Mouse (Mus musculus): ENCODE data around the gene Plk4. TPM values are rescaled to one million over a fixed set of nuclear protein-coding genes. Genes with fewer than 3 reads are reported as not detected.
"Not testable (repeated sequence)": the region's sequence is repeated elsewhere in the genome, so short reads cannot be mapped to it uniquely, and the experiment has no call there.

The Plk4 gene
- 64.1 and 70.6 TPM in 2 replicates for polyA plus RNA-seq (2016; fragmentation: Nextera tagmentation; extraction: Ambion mirVana)

DNA sequence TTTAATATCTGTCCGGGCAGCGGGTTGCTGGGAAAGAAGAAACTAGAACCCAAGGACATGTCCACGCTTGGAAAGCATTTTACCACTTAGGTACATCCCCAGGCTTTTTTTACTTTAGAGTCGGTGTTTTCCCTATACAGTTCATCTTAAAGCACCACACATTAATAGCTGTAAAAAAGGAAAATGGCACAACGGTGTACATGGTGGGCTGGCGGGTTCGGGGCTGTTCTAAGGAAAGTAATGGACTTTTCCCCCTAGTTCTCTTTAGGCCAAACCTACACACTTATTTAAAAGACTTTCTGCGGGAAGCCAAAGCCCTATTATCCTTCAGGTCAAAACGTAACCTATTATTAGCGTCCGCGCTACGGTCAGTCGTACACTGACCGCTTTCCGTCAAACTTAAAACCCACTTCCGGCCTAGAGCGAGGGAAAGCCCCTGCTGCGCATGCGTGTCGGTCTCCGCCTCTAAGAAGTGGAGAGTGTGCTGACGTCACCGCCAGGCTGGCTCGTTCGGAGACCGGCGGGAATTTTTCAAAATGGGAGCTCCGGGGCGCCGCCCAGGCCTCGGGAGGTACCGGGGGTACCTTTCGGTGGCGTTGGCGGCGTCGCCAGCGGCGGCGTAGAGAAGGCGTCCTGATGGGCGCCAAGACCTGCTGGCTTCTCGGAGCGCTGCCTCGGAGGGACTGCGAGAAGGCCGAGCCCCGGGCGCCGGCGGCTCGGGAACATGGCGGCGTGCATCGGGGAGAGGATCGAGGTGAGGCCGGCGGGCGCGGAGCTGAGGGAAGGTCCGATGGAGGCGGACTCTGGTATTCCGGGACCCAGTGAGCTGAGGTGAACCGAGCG is at the start of gene Plk4:
Gene Plk4 (plus strand): TSS at position 490 of the 843 bp plus-strand sequence.
- Histone ChIP-seq H3K4me2 (replicated peaks) (peak within 1 kb of the TSS; percentile 87), H3K27ac (peak within 1 kb of the TSS; percentile 80), H3K9me3 (no peaks in the 10 kb centered on the region), H3K9ac (peak within 1 kb of the TSS; percentile 82), H3K4me3 (peak within 1 kb of the TSS; percentile 87), H3K27me3 (no peaks in the 10 kb centered on the region), H3K4me1 (peaks cover 9% of the 10 kb centered on the region), H3K36me3 (peaks cover 10% of the 10 kb centered on the region; the same call in 1 of the 2 replicates)
- 2% methylated on average over 64 of the region's 66 CpGs for WGBS
- ATAC-seq (ENCODE audit: insufficient number of reproducible peaks, insufficient read depth, low FRiP score, low TSS enrichment) = peak; percentile 96

DNA sequence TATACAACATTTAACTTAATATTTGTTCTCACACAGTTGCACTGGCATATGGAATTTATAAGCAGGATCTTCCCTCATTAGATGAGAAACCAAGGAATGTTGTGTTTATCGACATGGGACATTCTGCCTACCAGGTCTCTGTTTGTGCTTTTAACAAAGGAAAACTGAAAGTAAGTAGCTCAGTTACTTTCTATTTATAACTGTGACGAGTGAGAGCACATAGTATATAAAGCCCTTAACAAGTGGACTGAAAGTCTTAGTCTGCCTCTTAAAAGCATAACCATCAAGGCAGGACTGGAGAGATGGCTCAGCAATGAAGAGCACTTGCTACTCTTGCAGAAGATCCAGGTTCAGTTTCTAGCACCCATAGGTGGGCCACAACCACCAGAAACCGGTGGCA is 39.1 kb upstream of the Plk4 start:
- WGBS = 85% methylated on average over 3 of the region's 3 CpGs
- H3K4me2 ChIP-seq (replicated peaks) = no peak overlapping the region
- H3K36me3 ChIP-seq = no peaks in the 10 kb centered on the region
- no peak overlapping the region for H3K27ac ChIP-seq
- no peaks in the 10 kb centered on the region for H3K4me1 ChIP-seq
- no peak for ATAC-seq (ENCODE audit: insufficient number of reproducible peaks, insufficient read depth, low FRiP score, low TSS enrichment)
- H3K27me3 ChIP-seq = no peaks in the 10 kb centered on the region
- H3K4me3 ChIP-seq = no peak overlapping the region
- H3K9ac ChIP-seq = no peak overlapping the region
- no peaks in the 10 kb centered on the region for H3K9me3 ChIP-seq

- Histone ChIP-seq H3K9me3 (no peaks in the 10 kb centered on the region), H3K27ac (no peak overlapping the region), H3K9ac (no peak overlapping the region), H3K4me3 (no peak overlapping the region), H3K4me2 (replicated peaks) (no peak overlapping the region), H3K4me1 (no peaks in the 10 kb centered on the region), H3K36me3 (no peaks in the 10 kb centered on the region), H3K27me3 (no peaks in the 10 kb centered on the region)
- WGBS = 84% methylated on average over 2 of the region's 2 CpGs
- ATAC-seq (ENCODE audit: insufficient number of reproducible peaks, insufficient read depth, low FRiP score, low TSS enrichment) = no peak
Measured at GRCm38 (mm10) chr3:40761312-40761711, 38.5 kb upstream of the Plk4 start.

- 94% methylated on average over 2 of the region's 2 CpGs for WGBS
- ATAC-seq (ENCODE audit: insufficient number of reproducible peaks, insufficient read depth, low FRiP score, low TSS enrichment) = no peak
- Histone ChIP-seq H3K27ac (no peak overlapping the region), H3K36me3 (no peaks in the 10 kb centered on the region), H3K27me3 (no peaks in the 10 kb centered on the region), H3K4me2 (replicated peaks) (no peak overlapping the region), H3K4me3 (no peak overlapping the region), H3K9ac (no peak overlapping the region), H3K4me1 (no peaks in the 10 kb centered on the region), H3K9me3 (no peaks in the 10 kb centered on the region)
Measured at GRCm38 (mm10) chr3:40793783-40794182, 6.0 kb upstream of the Plk4 start.

- peaks cover 10% of the 10 kb centered on the region; the same call in 1 of the 2 replicates for H3K36me3 ChIP-seq
- no peaks in the 10 kb centered on the region for H3K27me3 ChIP-seq
- H3K9me3 ChIP-seq = no peaks in the 10 kb centered on the region
- ATAC-seq (ENCODE audit: insufficient number of reproducible peaks, insufficient read depth, low FRiP score, low TSS enrichment) = no peak
- H3K4me2 ChIP-seq (replicated peaks) = no peak overlapping the region
- WGBS = 78% methylated on average over 1 of the region's 1 CpGs
- peaks cover 9% of the 10 kb centered on the region for H3K4me1 ChIP-seq
- no peak overlapping the region for H3K9ac ChIP-seq
- H3K27ac ChIP-seq = no peak overlapping the region
- H3K4me3 ChIP-seq = no peak overlapping the region
Measured at GRCm38 (mm10) chr3:40798054-40798453, 1.8 kb upstream of the Plk4 start.

- Histone ChIP-seq H3K27ac (no peak overlapping the region), H3K9me3 (no peaks in the 10 kb centered on the region), H3K4me2 (replicated peaks) (no peak overlapping the region), H3K36me3 (peaks cover 10% of the 10 kb centered on the region; the same call in 1 of the 2 replicates), H3K4me1 (peaks cover 9% of the 10 kb centered on the region), H3K4me3 (no peak overlapping the region), H3K27me3 (no peaks in the 10 kb centered on the region), H3K9ac (no peak overlapping the region)
- 40% methylated on average over 7 of the region's 7 CpGs for WGBS
- no peak for ATAC-seq (ENCODE audit: insufficient number of reproducible peaks, insufficient read depth, low FRiP score, low TSS enrichment)
Measured at GRCm38 (mm10) chr3:40798500-40798899, 1.3 kb upstream of the Plk4 start.

- H3K27me3 ChIP-seq = no peaks in the 10 kb centered on the region
- H3K27ac ChIP-seq = peak overlapping the region; percentile 80; the same call in 1 of the 2 replicates
- peak overlapping the region; percentile 87 for H3K4me3 ChIP-seq
- peaks cover 16% of the 10 kb centered on the region for H3K36me3 ChIP-seq
- H3K9me3 ChIP-seq = no peaks in the 10 kb centered on the region
- H3K4me1 ChIP-seq = peaks cover 9% of the 10 kb centered on the region
- ATAC-seq (ENCODE audit: insufficient number of reproducible peaks, insufficient read depth, low FRiP score, low TSS enrichment) = peak; percentile 89
- 0% methylated on average over 37 of the region's 37 CpGs for WGBS
- peak overlapping the region; percentile 87 for H3K4me2 ChIP-seq (replicated peaks)
- H3K9ac ChIP-seq = peak overlapping the region; percentile 82
Measured at GRCm38 (mm10) chr3:40800373-40800823, 579 bp downstream of the Plk4 start.

DNA sequence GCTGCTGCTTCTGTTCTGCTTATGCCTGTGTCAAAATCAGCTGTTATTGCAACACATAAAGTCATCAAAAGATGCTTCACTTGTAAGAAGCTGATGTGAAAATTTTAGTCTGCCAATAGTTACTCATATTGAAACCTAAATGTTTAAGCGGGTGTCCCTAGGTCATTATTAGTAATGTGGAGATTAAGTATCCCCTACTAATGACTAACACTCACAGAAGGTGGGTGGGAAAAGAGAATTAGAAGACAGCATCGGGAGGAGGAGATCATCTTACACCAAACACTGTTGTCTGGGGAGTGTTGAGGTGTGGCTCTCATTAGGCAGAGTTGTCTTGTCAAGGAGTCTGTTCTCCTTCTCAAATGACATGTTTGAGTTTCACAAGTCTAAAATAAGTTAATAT is 7.1 kb downstream of the Plk4 start:
- H3K27ac ChIP-seq = no peak overlapping the region
- no peaks in the 10 kb centered on the region for H3K9me3 ChIP-seq
- H3K4me1 ChIP-seq = 0 out of 2 replicates have a peak, but pooled peaks cover 4% of the 10 kb centered on the region
- 53% methylated on average over 2 of the region's 2 CpGs for WGBS
- H3K4me3 ChIP-seq = no peak overlapping the region
- H3K27me3 ChIP-seq = no peaks in the 10 kb centered on the region
- no peak for ATAC-seq (ENCODE audit: insufficient number of reproducible peaks, insufficient read depth, low FRiP score, low TSS enrichment)
- no peak overlapping the region for H3K9ac ChIP-seq
- H3K4me2 ChIP-seq (replicated peaks) = no peak overlapping the region
- peaks cover 39% of the 10 kb centered on the region for H3K36me3 ChIP-seq

DNA sequence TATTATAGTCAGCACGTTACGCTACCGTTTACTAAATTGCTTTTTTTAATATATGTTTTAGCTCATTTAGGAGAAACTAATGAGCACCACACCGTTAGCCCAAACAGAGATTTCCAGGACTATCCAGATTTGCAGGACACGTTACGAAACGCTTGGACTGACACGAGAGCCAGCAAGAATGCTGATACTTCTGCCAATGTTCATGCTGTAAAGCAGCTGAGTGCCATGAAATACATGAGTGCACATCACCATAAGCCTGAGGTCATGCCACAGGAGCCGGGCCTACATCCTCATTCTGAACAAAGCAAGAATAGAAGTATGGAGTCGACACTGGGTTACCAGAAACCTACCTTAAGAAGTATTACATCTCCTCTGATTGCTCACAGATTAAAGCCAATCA is 8.9 kb downstream of the Plk4 start:
- no peak for ATAC-seq (ENCODE audit: insufficient number of reproducible peaks, insufficient read depth, low FRiP score, low TSS enrichment)
- H3K4me3 ChIP-seq = no peak overlapping the region
- WGBS = 93% methylated on average over 10 of the region's 10 CpGs

GRCm38 (mm10) chr3:40809894-40810293 is 10.1 kb downstream of the Plk4 start:
- no peak overlapping the region for H3K4me2 ChIP-seq (replicated peaks)
- H3K4me1 ChIP-seq = 0 out of 2 replicates have a peak, but pooled peaks cover 4% of the 10 kb centered on the region
- H3K9ac ChIP-seq = no peak overlapping the region
- peaks cover 53% of the 10 kb centered on the region for H3K36me3 ChIP-seq
- H3K27ac ChIP-seq = no peak overlapping the region
- no peak overlapping the region for H3K4me3 ChIP-seq
- 86% methylated on average over 2 of the region's 2 CpGs for WGBS
- H3K27me3 ChIP-seq = no peaks in the 10 kb centered on the region
- H3K9me3 ChIP-seq = no peaks in the 10 kb centered on the region
- ATAC-seq (ENCODE audit: insufficient number of reproducible peaks, insufficient read depth, low FRiP score, low TSS enrichment) = no peak

More for the DNA sequence above, 8.9 kb downstream of the Plk4 start:
- Histone ChIP-seq H3K9me3 (no peaks in the 10 kb centered on the region), H3K9ac (no peak overlapping the region), H3K36me3 (peaks cover 44% of the 10 kb centered on the region), H3K27me3 (no peaks in the 10 kb centered on the region), H3K27ac (no peak overlapping the region), H3K4me1 (0 out of 2 replicates have a peak, but pooled peaks cover 4% of the 10 kb centered on the region), H3K4me2 (replicated peaks) (no peak overlapping the region)

- H3K27me3 ChIP-seq = no peaks in the 10 kb centered on the region
- H3K9ac ChIP-seq = no peak overlapping the region
- no peak overlapping the region for H3K27ac ChIP-seq
- H3K9me3 ChIP-seq = no peaks in the 10 kb centered on the region
- H3K4me2 ChIP-seq (replicated peaks) = no peak overlapping the region
- H3K36me3 ChIP-seq = peaks cover 55% of the 10 kb centered on the region
- ATAC-seq (ENCODE audit: insufficient number of reproducible peaks, insufficient read depth, low FRiP score, low TSS enrichment) = no peak
- no peaks in the 10 kb centered on the region for H3K4me1 ChIP-seq
- 97% methylated on average over 2 of the region's 2 CpGs for WGBS
- no peak overlapping the region for H3K4me3 ChIP-seq
Measured at GRCm38 (mm10) chr3:40813275-40813674, 13.5 kb downstream of the Plk4 start.

GRCm38 (mm10) chr3:40845521-40845920 is 45.7 kb downstream of the Plk4 start:
- H3K36me3 ChIP-seq; H3K9ac ChIP-seq; H3K27ac ChIP-seq; H3K4me3 ChIP-seq; ATAC-seq (ENCODE audit: insufficient number of reproducible peaks, insufficient read depth, low FRiP score, low TSS enrichment); H3K9me3 ChIP-seq; H3K4me1 ChIP-seq; H3K27me3 ChIP-seq: not testable (repeated sequence)
- 84% methylated on average over 5 of the region's 6 CpGs for WGBS
- peak overlapping the region; percentile 65 for H3K4me2 ChIP-seq (replicated peaks)
